Mouse (Mus musculus) ES-E14 (cell line): ENCODE results near the gene Pxt1.

Experiments
- CHD2 ChIP-seq: IDR thresholded peaks from 2 replicates; pipeline ENCODE4 v1.6.1; 2014; ENCODE audit warnings: mild to moderate bottlenecking, low read depth, low read length, inconsistent platforms
- HCFC1 ChIP-seq: IDR thresholded peaks from 2 replicates; pipeline ENCODE4 v1.6.1; 2012; ENCODE audit warnings: low read length, inconsistent platforms, borderline replicate concordance; ENCODE audit not compliant: insufficient read depth
- MAFK ChIP-seq: IDR thresholded peaks from 2 replicates; pipeline ENCODE4 v1.6.1; 2014; ENCODE audit warnings: mild to moderate bottlenecking, low read depth, low read length, inconsistent platforms; ENCODE audit not compliant: insufficient read depth
- ZC3H11A ChIP-seq: IDR thresholded peaks from 2 replicates; pipeline ENCODE4 v1.6.1; 2012; ENCODE audit warnings: low read depth, mild to moderate bottlenecking, inconsistent platforms, low read length, borderline replicate concordance
- ZNF384 ChIP-seq: IDR thresholded peaks from 2 replicates; pipeline ENCODE4 v1.6.1; 2012; ENCODE audit warnings: low read depth, low read length, inconsistent platforms

DNA sequence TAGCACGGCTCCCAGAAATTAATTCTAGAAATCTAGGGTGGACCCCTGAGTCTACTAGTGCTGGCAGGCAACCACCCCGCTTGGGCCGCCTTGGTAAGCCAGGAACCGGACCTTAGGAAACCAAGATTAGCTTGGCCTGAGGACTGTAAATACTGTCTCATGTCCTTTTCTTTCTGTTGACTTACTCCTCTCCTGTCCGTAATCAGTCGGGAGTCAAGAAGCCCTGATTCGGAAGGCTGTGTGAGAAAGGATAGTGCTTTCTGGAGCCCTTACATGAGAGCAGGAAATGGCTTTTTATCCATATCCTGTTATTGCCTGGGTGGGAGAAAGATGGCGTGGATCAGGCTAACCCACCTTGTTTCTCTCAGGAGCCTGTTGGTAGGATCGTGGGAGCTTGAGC is 9.6 kb upstream of the Pxt1 start:
- no peak for TF ChIP-seq HCFC1
- no peak for TF ChIP-seq MAFK
- no peak for TF ChIP-seq ZC3H11A
- TF ChIP-seq ZNF384: no peak
- TF ChIP-seq CHD2: no peak
